Mouse (Mus musculus) cortical plate, adult 2 months (tissue): ENCODE results near the gene E130114P18Rik.

Experiments used
- CTCF ChIP-seq: fragments of 200-500 bp; IDR thresholded peaks from 2 replicates; pipeline ENCODE4 v1.5.1; 2011; ENCODE audit warnings: mild to moderate bottlenecking, control low read depth, low read length; ENCODE audit not compliant: insufficient read depth; ENCODE audit errors: extremely low read depth
- POLR2A ChIP-seq: fragments of 200-500 bp; IDR thresholded peaks from 2 replicates; pipeline ENCODE4 v1.6.1; 2011; ENCODE audit warnings: mild to moderate bottlenecking, low read length, control low read depth; ENCODE audit not compliant: insufficient read depth; ENCODE audit errors: extremely low read depth

DNA sequence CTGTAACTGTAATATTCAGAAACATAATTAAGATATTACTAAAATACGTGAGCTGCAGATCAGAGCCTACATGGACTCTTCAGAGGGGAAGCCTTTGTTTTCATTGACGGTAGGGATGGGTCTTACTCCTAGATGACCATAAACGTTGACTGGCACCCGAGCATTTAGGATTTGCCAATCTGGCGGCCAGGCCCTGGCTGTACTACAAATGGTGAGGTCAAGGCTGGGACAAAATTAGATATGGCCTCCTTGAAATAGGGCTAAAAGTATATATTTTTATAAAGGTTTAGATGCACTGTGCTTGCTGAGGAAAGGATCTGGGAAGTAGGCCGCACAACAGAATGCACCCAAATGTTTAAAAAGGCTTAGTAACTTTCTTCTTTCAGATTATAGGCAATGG is 4.6 kb upstream of the E130114P18Rik start:
- TF ChIP-seq POLR2A: no peak
- no peak for TF ChIP-seq CTCF
